Mouse (Mus musculus) embryonic facial prominence, embryonic 11.5 days (tissue): ENCODE results near the gene Nedd9. TPM values are rescaled to one million over a fixed set of nuclear protein-coding genes. Genes with fewer than 3 reads are reported as not detected.
A peak's percentile ranks its signal among the peaks of the same experiment; 100 is the strongest.

ENCODE experiments used
- ATAC-seq: fragments of 200-750 bp; cut with Nextera tagmentation; replicated peaks from 2 replicates; pipeline ENCODE4 v1.8.0; 2017; ENCODE audit warnings: low read depth; ENCODE audit not compliant: insufficient number of reproducible peaks, low FRiP score, low TSS enrichment
- DNase-seq: peaks from one replicate; pipeline ENCODE4 v3.0.0-alpha.2; 2015; ENCODE audit warnings: low spot score
- H3K27ac ChIP-seq: fragments of 300-500 bp; sonication (generic); replicated peaks from 2 replicates; pipeline ENCODE4 v1.5.1; 2014; ENCODE audit warnings: mild to moderate bottlenecking, low read depth, low read length, control low read depth
- H3K27me3 ChIP-seq: fragments of 300-500 bp; sonication (generic); 2 replicates; pipeline ENCODE4 v1.6.1; 2014; ENCODE audit warnings: mild to moderate bottlenecking, low read length, moderate library complexity, mixed read lengths; ENCODE audit not compliant: control insufficient read depth, insufficient read depth
- H3K36me3 ChIP-seq: fragments of 300-500 bp; sonication (generic); replicated peaks from 2 replicates; pipeline ENCODE4 v1.6.1; 2014; ENCODE audit warnings: low read depth, mild to moderate bottlenecking, low read length, moderate library complexity, mixed read lengths; ENCODE audit not compliant: control insufficient read depth, insufficient read depth
- H3K4me1 ChIP-seq: fragments of 300-500 bp; sonication (generic); 2 replicates; pipeline ENCODE4 v1.6.1; 2014; ENCODE audit warnings: low read length, mixed read lengths; ENCODE audit not compliant: control insufficient read depth, insufficient read depth
- H3K4me2 ChIP-seq: fragments of 300-500 bp; sonication (generic); 2 replicates; pipeline ENCODE4 v1.6.1; 2014; ENCODE audit warnings: low read depth, mild to moderate bottlenecking, control low read depth, low read length, moderate library complexity
- H3K4me3 ChIP-seq: fragments of 300-500 bp; sonication (generic); 2 replicates; pipeline ENCODE4 v1.5.1; 2014; ENCODE audit warnings: low read depth, low read length, control low read depth
- H3K9ac ChIP-seq: fragments of 300-500 bp; sonication (generic); replicated peaks from 2 replicates; pipeline ENCODE4 v1.6.1; 2014; ENCODE audit warnings: mild to moderate bottlenecking, control low read depth, low read length
- H3K9me3 ChIP-seq: fragments of 300-500 bp; sonication (generic); replicated peaks from 2 replicates; pipeline ENCODE4 v1.6.1; 2016; ENCODE audit warnings: mild to moderate bottlenecking, low read length, inconsistent platforms, mixed read lengths; ENCODE audit not compliant: control insufficient read depth
- WGBS: fragments of 180-500 bp; shearing (Covaris S2); extraction: QIAGEN DNeasy Blood & Tissue Kit; methylation state at CpG from one replicate; pipeline ENCODE4 v1.1.7; 2014; 5-methylcytosine and 5-hydroxymethylcytosine counted together
- polyA plus RNA-seq: library from polyadenylated mRNA; unstranded; fragments of >200 nt; fragmentation: Nextera tagmentation; extraction: Ambion mirVana; gene quantifications from 2 replicates; pipeline ENCODE4 v1.2.1, GENCODE M21; 2014

Nedd9 gene
- polyA plus RNA-seq, 1 experiment from 2014 or later = 20.1 TPM

DNA sequence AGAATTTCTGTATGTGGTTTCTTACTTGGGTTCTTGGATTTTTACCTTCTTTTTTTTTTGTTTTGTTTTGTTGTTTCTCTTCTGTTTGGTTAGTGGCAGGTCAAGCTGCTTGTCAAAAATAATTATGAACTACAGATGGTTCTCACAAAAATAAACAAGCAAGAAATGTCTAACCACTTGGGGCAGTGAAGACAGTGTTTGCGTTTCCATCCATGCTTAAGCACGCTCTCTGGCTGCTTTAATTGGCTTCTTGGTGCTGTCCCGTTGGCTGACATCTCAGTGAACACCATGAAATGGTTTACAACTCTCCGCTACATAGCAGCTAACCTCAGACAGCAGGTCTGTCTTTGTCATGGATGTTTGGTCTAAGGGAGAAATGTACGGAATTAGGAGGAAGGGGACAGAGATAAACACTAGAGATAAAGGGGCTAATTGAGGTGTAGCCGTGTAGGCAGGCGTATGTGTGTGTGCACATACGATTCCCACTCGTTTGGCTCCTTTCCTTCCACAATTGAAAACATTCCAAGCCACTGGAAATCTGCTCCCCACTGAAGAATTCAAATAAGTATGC is 2.6 kb upstream of the Nedd9 start:
- H3K4me1 ChIP-seq = no peaks in the 10 kb centered on the region
- H3K4me2 ChIP-seq = no peak overlapping the region
- H3K27me3 ChIP-seq = no peaks in the 10 kb centered on the region
- H3K36me3 ChIP-seq = no peaks in the 10 kb centered on the region
- no peak for DNase-seq
- WGBS = 60% methylated on average over 9 of the region's 9 CpGs
- H3K4me3 ChIP-seq = no peak overlapping the region
- no peak for ATAC-seq
- H3K9ac ChIP-seq = no peak overlapping the region
- no peak overlapping the region for H3K27ac ChIP-seq
- no peaks in the 10 kb centered on the region for H3K9me3 ChIP-seq

DNA sequence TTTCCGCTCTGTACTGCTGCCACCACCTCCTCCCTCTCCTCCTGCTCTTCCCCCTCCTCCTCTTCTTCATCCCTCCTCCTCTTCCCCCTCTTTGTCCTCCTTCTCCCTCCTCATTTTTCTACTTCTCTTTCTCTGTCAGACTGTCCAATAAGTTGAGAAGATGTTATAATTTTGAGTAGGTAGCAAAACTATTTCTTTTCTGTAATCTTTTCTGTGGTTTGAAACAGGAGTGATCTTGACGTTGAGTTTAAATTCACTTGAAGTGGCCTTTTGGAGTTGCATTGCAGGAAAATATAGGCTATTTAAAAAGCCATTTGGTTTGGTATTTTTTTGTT is 214 bp upstream of the Nedd9 start:
- ATAC-seq (no peak), DNase-seq (no peak)
- Histone ChIP-seq H3K9me3 (no peaks in the 10 kb centered on the region), H3K4me2 (no peak overlapping the region), H3K4me3 (no peak overlapping the region), H3K27me3 (no peaks in the 10 kb centered on the region), H3K4me1 (no peaks in the 10 kb centered on the region), H3K27ac (no peak overlapping the region), H3K9ac (no peak overlapping the region), H3K36me3 (no peaks in the 10 kb centered on the region)
- WGBS = 80% methylated on average over 2 of the region's 2 CpGs

DNA sequence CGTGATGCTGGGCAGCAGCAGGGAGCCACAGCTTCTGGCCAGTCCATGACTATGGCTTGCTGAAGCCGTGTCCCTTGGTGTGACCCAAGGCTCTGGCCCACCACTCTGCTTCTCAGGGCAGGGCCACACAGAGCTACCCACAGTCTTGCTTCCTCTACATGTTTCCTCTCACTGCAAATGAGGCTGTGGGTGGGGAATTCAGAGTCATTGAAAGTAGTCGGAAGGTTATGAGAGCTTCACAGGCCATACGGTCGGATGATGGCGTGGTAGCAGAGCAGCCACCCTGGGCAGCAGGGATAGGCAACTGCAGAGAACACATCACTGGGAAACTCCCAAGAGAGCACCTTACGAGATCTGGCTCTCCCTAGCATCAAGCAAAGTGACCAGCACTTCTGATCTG is 3.2 kb downstream of the Nedd9 start:
- Histone ChIP-seq H3K4me1 (no peaks in the 10 kb centered on the region), H3K4me2 (no peak overlapping the region), H3K9me3 (no peaks in the 10 kb centered on the region), H3K9ac (no peak overlapping the region), H3K27ac (no peak overlapping the region), H3K4me3 (no peak overlapping the region), H3K36me3 (no peaks in the 10 kb centered on the region), H3K27me3 (no peaks in the 10 kb centered on the region)
- WGBS = 91% methylated on average over 7 of the region's 7 CpGs
- ATAC-seq (no peak), DNase-seq (no peak)

- DNase-seq = peak; percentile 27
Measured at GRCm38 (mm10) chr13:41482408-41483011, 4.7 kb downstream of the Nedd9 start.

GRCm38 (mm10) chr13:41479737-41480435 is 7.3 kb downstream of the Nedd9 start:
- Histone ChIP-seq H3K9me3 (no peaks in the 10 kb centered on the region), H3K4me2 (no peak overlapping the region), H3K27me3 (no peaks in the 10 kb centered on the region), H3K4me3 (no peak overlapping the region), H3K9ac (no peak overlapping the region), H3K36me3 (no peaks in the 10 kb centered on the region), H3K4me1 (no peaks in the 10 kb centered on the region), H3K27ac (no peak overlapping the region)
- WGBS = 75% methylated on average over 12 of the region's 15 CpGs
- no peak for ATAC-seq
- DNase-seq = no peak

More at GRCm38 (mm10) chr13:41482408-41483011, 4.7 kb downstream of the Nedd9 start:
- ATAC-seq = no peak; the same call in 1 of the 2 replicates
- Histone ChIP-seq H3K4me3 (no peak overlapping the region), H3K4me2 (no peak overlapping the region), H3K27me3 (no peaks in the 10 kb centered on the region), H3K9ac (no peak overlapping the region), H3K9me3 (no peaks in the 10 kb centered on the region), H3K27ac (no peak overlapping the region), H3K4me1 (no peaks in the 10 kb centered on the region), H3K36me3 (no peaks in the 10 kb centered on the region)
- 27% methylated on average over 3 of the region's 3 CpGs for WGBS

- H3K27ac ChIP-seq = no peak overlapping the region
- H3K36me3 ChIP-seq = no peaks in the 10 kb centered on the region
- H3K4me1 ChIP-seq = no peaks in the 10 kb centered on the region
- H3K4me3 ChIP-seq = no peak overlapping the region
- WGBS = 72% methylated on average over 4 of the region's 4 CpGs
- no peaks in the 10 kb centered on the region for H3K9me3 ChIP-seq
- no peaks in the 10 kb centered on the region for H3K27me3 ChIP-seq
- DNase-seq (no peak), ATAC-seq (no peak)
- no peak overlapping the region for H3K4me2 ChIP-seq
- H3K9ac ChIP-seq = no peak overlapping the region
Measured at GRCm38 (mm10) chr13:41476216-41476615, 10.9 kb downstream of the Nedd9 start.

DNA sequence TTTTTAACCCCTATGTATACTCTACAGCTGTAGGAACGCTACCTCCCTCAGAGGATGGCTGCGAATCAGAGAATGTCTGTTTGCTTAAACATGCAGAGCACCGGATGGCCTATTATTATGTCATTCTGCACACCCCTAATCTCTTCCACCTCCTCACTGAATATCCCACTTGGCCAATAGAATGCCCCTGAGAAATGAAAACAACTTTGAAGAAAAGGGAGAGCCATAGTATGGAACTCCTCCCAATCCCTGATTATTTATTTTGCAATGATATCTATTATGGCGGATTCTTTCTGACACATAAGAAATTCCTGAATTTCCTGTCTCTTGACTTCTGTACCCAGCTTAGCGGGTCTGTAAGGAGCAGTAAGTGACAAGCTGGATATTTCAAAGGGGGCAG is 12.8 kb downstream of the Nedd9 start:
- no peaks in the 10 kb centered on the region for H3K9me3 ChIP-seq
- H3K27ac ChIP-seq = no peak overlapping the region
- no peak overlapping the region for H3K4me2 ChIP-seq
- no peak for DNase-seq
- no peak overlapping the region for H3K4me3 ChIP-seq
- no peaks in the 10 kb centered on the region for H3K27me3 ChIP-seq
- no peak overlapping the region for H3K9ac ChIP-seq
- ATAC-seq = no peak
- H3K36me3 ChIP-seq = no peaks in the 10 kb centered on the region
- no peaks in the 10 kb centered on the region for H3K4me1 ChIP-seq
- WGBS = 69% methylated on average over 5 of the region's 5 CpGs

- H3K4me2 ChIP-seq = no peak overlapping the region
- H3K9ac ChIP-seq = no peak overlapping the region
- H3K27me3 ChIP-seq = no peaks in the 10 kb centered on the region
- H3K36me3 ChIP-seq = no peaks in the 10 kb centered on the region
- no peak overlapping the region for H3K27ac ChIP-seq
- H3K4me1 ChIP-seq = no peaks in the 10 kb centered on the region
- no peak for DNase-seq
- WGBS = 86% methylated on average over 4 of the region's 4 CpGs
- no peaks in the 10 kb centered on the region for H3K9me3 ChIP-seq
- no peak for ATAC-seq
- H3K4me3 ChIP-seq = no peak overlapping the region
Measured at GRCm38 (mm10) chr13:41473504-41473903, 13.7 kb downstream of the Nedd9 start.
